Mouse (Mus musculus) stomach, embryonic 14.5 days (tissue): Measurements from ENCODE around the gene Cdk9. TPM values are rescaled to one million over a fixed set of nuclear protein-coding genes. Genes with fewer than 3 reads are reported as not detected.

Source experiments
- ATAC-seq: fragments of 200-750 bp; cut with Nextera tagmentation; 2 replicates; pipeline ENCODE4 v1.8.0; 2017; ENCODE audit warnings: low read depth, moderate TSS enrichment; ENCODE audit not compliant: insufficient number of reproducible peaks, insufficient read depth, low FRiP score
- H3K27ac ChIP-seq: fragments of 300-500 bp; sonication (generic); 2 replicates; pipeline ENCODE4 v1.5.1; 2014; ENCODE audit warnings: mild to moderate bottlenecking, low read length, moderate library complexity, mixed read lengths
- H3K27me3 ChIP-seq: fragments of 300-500 bp; sonication (generic); 2 replicates; pipeline ENCODE4 v1.6.1; 2014; ENCODE audit warnings: low read length, control low read depth, mixed read lengths; ENCODE audit not compliant: control insufficient read depth, insufficient read depth
- H3K36me3 ChIP-seq: fragments of 300-500 bp; sonication (generic); 2 replicates; pipeline ENCODE4 v1.6.1; 2014; ENCODE audit warnings: mild to moderate bottlenecking, control low read depth, low read length, moderate library complexity, mixed read lengths; ENCODE audit not compliant: control insufficient read depth, insufficient read depth
- H3K4me1 ChIP-seq: fragments of 300-500 bp; sonication (generic); 2 replicates; pipeline ENCODE4 v1.6.1; 2014; ENCODE audit warnings: low read length, control low read depth, mixed read lengths; ENCODE audit not compliant: control insufficient read depth, insufficient read depth
- H3K4me2 ChIP-seq: fragments of 300-500 bp; sonication (generic); replicated peaks from 2 replicates; pipeline ENCODE4 v1.6.1; 2014; ENCODE audit warnings: low read depth, low read length, control low read depth
- H3K4me3 ChIP-seq: fragments of 300-500 bp; sonication (generic); 2 replicates; pipeline ENCODE4 v1.5.1; 2014; ENCODE audit warnings: low read depth, low read length, control low read depth
- H3K9ac ChIP-seq: fragments of 300-500 bp; sonication (generic); replicated peaks from 2 replicates; pipeline ENCODE4 v1.6.1; 2014; ENCODE audit warnings: low read depth, mild to moderate bottlenecking, control low read depth, low read length, moderate library complexity, mixed read lengths
- H3K9me3 ChIP-seq: fragments of 300-500 bp; sonication (generic); 2 replicates; pipeline ENCODE4 v1.6.1; 2016; ENCODE audit warnings: low read depth, low read length, control low read depth; ENCODE audit not compliant: control insufficient read depth
- WGBS: fragments of 180-500 bp; shearing (Covaris S2); extraction: QIAGEN DNeasy Blood & Tissue Kit; methylation state at CpG from one replicate; pipeline ENCODE4 v1.1.7; 2014; 5-methylcytosine and 5-hydroxymethylcytosine counted together
- polyA plus RNA-seq: library from polyadenylated mRNA; unstranded; fragments of >200 nt; fragmentation: Nextera tagmentation; extraction: Ambion mirVana; gene quantifications from 2 replicates; pipeline ENCODE4 v1.2.1, GENCODE M21; 2014

The Cdk9 gene
- polyA plus RNA-seq, 1 experiment from 2014 or later: 78.6 TPM

DNA sequence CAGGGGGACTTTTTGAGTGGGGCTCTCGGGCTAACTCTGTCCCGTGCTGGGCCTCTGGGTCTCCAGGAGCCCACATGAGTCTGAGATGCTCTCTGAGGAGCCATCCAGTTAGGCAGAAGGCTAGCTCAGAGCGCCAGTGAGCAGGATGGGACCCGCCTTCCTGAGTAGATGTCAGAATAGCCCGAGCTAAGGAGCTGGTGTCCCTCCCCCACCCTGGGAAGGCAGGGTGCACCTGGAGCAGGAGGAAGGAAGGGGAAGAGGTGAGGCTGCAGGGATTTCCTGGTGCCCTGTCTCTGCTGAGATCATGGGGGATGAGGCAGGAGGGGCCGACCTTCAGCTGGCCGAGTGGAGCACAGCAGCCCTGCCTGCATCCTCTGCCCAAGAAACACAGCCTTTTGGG, 15.6 kb upstream of the Cdk9 start:
- Histone ChIP-seq H3K9me3 (no peaks in the 10 kb centered on the region), H3K4me2 (peak overlapping the region; percentile 51), H3K9ac (peak overlapping the region; percentile 10; the same call in 1 of the 2 replicates), H3K36me3 (no peaks in the 10 kb centered on the region; the same call in 1 of the 2 replicates), H3K27me3 (no peaks in the 10 kb centered on the region), H3K27ac (peak overlapping the region; percentile 58; the same call in 1 of the 2 replicates), H3K4me3 (peak overlapping the region; percentile 29), H3K4me1 (peaks cover 26% of the 10 kb centered on the region)
- WGBS: 46% methylated on average over 7 of the region's 7 CpGs
- no peak for ATAC-seq

DNA sequence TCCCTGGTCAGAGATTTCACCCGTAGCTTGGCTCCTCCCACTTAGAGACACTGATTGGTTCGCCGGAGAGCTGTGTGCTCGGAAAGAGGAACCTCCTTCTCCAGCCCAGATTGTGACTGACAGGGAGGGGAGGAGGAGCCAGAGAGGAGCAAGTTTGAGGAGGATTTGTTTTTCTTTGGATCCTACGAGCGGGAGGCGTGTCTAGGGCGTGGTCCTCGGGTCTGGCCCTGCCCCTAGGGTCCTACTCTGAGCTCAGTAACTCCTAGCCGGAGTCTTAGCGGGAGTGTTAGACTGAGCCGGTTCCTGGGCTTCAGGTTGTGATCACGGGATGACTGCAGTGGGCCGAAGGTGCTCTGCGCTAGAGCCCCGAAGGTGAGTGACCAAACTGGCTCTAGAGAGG, 14.6 kb upstream of the Cdk9 start:
- no peaks in the 10 kb centered on the region; the same call in 1 of the 2 replicates for H3K36me3 ChIP-seq
- peak overlapping the region; percentile 28; the same call in 1 of the 2 replicates for H3K27ac ChIP-seq
- no peaks in the 10 kb centered on the region for H3K9me3 ChIP-seq
- 1% methylated on average over 16 of the region's 16 CpGs for WGBS
- H3K9ac ChIP-seq: 0 out of 2 replicates have a peak overlapping the region, but pooled peaks have one; percentile 11
- H3K4me3 ChIP-seq: peak overlapping the region; percentile 29
- peak overlapping the region; percentile 51 for H3K4me2 ChIP-seq
- peak; percentile 93 for ATAC-seq
- peaks cover 25% of the 10 kb centered on the region for H3K4me1 ChIP-seq
- H3K27me3 ChIP-seq: no peaks in the 10 kb centered on the region

DNA sequence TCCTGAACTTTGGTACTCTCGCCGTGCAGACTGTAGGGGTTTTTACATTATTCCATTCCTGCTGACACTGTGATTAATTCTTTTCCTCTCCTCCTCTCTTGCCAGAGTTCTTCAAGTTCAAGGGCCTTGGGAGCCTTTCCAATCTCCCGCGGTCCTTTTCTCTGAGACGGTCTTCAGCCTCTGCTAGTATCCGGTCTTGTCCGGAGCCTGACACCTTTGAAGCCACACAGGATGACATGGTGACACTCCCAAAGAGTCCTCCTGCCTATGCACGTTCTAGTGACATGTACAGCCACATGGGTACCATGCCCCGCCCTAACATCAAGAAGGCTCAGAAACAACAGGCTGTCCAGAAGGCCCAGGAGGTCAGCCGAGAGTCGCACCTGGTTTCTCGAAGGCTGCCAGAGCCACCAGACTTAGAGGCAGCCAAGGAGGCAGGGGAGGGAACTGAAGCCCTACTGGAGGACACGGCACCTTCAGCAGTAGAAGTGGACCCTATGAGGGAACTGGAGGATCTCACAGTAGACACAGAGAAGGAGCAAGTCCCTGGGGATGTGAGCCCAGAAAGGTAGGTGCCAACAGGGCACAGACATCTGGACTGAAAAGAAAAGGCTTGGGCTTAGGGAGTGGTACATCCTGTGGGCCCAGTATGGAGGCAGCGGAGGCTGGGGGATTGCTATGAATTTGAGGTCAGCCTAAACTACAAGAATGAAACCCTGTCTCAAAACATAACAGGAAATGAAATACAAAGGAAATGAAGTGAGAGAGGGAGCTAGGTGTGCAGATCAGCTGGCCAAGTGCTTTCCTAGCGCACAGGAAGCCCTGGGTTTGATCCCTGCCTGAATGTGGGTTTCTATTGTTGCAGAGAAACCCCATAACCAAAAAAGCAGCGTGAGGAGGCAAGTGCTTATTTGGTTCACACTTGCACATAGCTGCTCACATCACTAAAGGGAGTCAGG, 12.2 kb upstream of the Cdk9 start:
- Histone ChIP-seq H3K4me1 (peaks cover 27% of the 10 kb centered on the region), H3K4me3 (no peak overlapping the region), H3K27me3 (no peaks in the 10 kb centered on the region), H3K36me3 (no peaks in the 10 kb centered on the region; the same call in 1 of the 2 replicates), H3K9ac (no peak overlapping the region), H3K9me3 (no peaks in the 10 kb centered on the region), H3K4me2 (no peak overlapping the region), H3K27ac (peak overlapping the region; percentile 27; the same call in 1 of the 2 replicates)
- no peak for ATAC-seq
- WGBS: 74% methylated on average over 16 of the region's 16 CpGs

DNA sequence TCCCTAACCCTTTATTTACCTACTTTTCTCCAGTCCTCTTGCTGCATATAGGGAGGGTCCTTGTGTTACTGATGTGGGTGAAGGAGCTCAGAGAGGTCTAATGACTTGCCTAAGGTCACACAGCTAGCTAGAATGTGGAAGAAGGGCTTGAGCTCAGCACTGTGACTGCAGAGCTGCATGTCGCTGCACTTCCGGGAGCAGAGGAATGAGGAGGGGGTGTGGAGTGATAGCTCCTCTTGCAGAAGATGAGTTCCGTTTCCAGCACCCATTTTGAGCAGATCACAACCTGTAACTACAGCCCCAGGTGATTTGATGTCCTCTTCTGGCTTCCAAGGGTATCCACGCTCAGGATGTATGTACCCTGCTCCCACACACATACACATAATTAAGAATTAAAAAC, 11.3 kb upstream of the Cdk9 start:
- no peaks in the 10 kb centered on the region for H3K9me3 ChIP-seq
- H3K4me1 ChIP-seq: peaks cover 26% of the 10 kb centered on the region
- WGBS: 74% methylated on average over 4 of the region's 4 CpGs
- ATAC-seq: no peak
- H3K27me3 ChIP-seq: no peaks in the 10 kb centered on the region
- H3K4me3 ChIP-seq: no peak overlapping the region
- no peak overlapping the region for H3K27ac ChIP-seq
- H3K36me3 ChIP-seq: no peaks in the 10 kb centered on the region; the same call in 1 of the 2 replicates
- no peak overlapping the region for H3K9ac ChIP-seq
- no peak overlapping the region for H3K4me2 ChIP-seq

DNA sequence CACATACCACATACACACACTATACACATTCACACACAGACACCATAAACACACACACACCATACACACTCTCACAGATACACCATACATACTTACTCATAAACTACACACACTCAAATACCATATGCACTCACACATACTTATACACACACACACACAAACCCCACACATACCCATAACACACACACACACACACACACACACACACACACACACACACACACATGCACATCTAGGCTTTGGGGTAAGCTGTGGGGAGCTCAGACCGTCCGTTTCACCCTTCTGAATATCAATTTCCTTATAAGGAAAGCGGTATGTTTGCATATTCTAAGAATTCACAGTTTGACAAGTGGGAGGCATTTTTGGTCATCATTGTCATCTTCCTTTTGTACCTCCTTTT, 9.7 kb upstream of the Cdk9 start:
- Histone ChIP-seq H3K36me3 (no peaks in the 10 kb centered on the region; the same call in 1 of the 2 replicates), H3K9me3 (no peaks in the 10 kb centered on the region), H3K27me3 (no peaks in the 10 kb centered on the region), H3K4me1 (peaks cover 22% of the 10 kb centered on the region), H3K9ac (no peak overlapping the region), H3K4me3 (0 out of 2 replicates have a peak overlapping the region, but pooled peaks have one; percentile 19), H3K4me2 (peak overlapping the region; percentile 29; the same call in 1 of the 2 replicates), H3K27ac (no peak overlapping the region)
- 47% methylated on average over 3 of the region's 3 CpGs for WGBS
- no peak for ATAC-seq

DNA sequence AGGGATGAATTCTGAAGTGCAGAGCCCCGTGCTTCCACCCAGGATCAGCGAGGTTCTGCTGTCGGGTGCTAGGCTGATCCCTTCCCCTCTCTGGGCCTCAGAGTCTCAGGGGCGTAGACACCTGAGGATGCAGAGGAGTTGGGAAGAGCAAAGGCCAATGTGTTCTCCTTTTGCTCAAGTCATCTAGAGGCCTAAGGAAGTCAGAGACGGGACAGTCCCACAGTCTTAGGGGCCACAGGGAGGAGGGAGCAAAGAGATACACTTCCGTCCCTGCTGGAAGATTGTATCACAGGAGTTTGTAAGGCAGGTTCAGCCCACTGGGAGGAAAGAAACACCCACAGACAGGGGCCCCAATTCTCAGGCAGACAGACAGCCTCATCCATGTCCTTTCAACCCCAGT, 9.2 kb upstream of the Cdk9 start:
- Histone ChIP-seq H3K27me3 (no peaks in the 10 kb centered on the region), H3K4me3 (peak overlapping the region; percentile 19), H3K4me2 (peak overlapping the region; percentile 29), H3K27ac (no peak overlapping the region), H3K36me3 (no peaks in the 10 kb centered on the region; the same call in 1 of the 2 replicates), H3K4me1 (peaks cover 22% of the 10 kb centered on the region), H3K9ac (no peak overlapping the region), H3K9me3 (no peaks in the 10 kb centered on the region)
- WGBS: 33% methylated on average over 6 of the region's 6 CpGs
- no peak for ATAC-seq

DNA sequence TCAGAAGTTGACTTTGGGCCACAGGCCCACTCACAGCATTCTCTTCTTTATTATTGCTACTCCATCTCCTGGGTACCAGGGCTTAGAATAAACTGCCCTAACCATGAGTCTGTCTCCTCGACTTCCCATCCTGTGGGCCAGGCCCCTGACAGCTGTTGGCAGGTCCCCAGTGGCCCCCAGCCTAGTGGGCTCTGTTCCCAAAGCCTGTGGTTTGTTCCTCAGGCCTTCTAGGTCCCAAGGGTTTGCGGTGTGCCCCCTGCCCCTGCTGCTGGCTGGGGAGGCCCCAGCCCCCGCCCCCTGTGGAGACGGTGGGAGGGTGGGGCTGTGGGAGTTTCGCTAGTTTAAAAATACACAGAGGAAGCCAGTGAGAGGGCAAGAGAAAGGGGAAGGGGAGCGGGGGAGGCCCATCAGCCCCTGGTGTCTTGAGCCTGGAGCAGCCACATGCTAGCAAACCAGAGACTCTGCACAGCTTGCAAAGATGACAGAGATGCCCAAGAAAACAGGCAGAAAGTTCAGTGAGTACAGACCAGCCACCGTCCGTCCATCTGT, 7.9 kb upstream of the Cdk9 start, which contains the start of gene Sh2d3c:
Gene Sh2d3c, plus strand, starts transcription at position 375 of the 549 bp plus-strand sequence.
- H3K9me3 ChIP-seq: no peaks in the 10 kb centered on the region
- peak within 1 kb of the TSS; percentile 40; the same call in 1 of the 2 replicates for H3K9ac ChIP-seq
- no peaks in the 10 kb centered on the region; the same call in 1 of the 2 replicates for H3K36me3 ChIP-seq
- peaks cover 22% of the 10 kb centered on the region for H3K4me1 ChIP-seq
- H3K4me3 ChIP-seq: peak within 1 kb of the TSS; percentile 19
- peak within 1 kb of the TSS; percentile 29 for H3K4me2 ChIP-seq
- WGBS: 14% methylated on average over 8 of the region's 8 CpGs
- ATAC-seq: peak; percentile 44; the same call in 1 of the 2 replicates
- peak within 1 kb of the TSS; percentile 69; the same call in 1 of the 2 replicates for H3K27ac ChIP-seq
- H3K27me3 ChIP-seq: no peaks in the 10 kb centered on the region

DNA sequence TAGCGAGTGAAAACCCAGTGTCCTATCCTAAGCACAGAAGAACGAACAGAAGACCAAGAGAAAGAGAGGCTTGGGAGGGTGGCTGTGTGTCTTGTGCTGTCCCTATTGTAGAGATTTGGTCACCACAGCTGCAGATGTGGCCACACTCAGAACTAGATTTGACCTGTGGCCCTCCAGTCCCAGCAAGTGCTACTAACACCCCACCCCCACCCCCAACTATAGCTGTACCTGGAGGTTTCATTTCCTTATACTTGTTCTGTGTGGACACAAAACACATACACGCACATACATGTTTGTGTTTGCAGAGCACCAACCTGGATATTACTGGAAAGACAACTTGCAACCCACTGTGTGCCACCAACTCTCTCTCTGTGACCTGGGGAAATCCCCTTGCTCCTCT, 7.2 kb upstream of the Cdk9 start:
- ATAC-seq: no peak
- peaks cover 22% of the 10 kb centered on the region for H3K4me1 ChIP-seq
- no peaks in the 10 kb centered on the region; the same call in 1 of the 2 replicates for H3K36me3 ChIP-seq
- H3K27me3 ChIP-seq: no peaks in the 10 kb centered on the region
- 89% methylated on average over 3 of the region's 3 CpGs for WGBS
- no peak overlapping the region for H3K4me3 ChIP-seq
- H3K9ac ChIP-seq: no peak overlapping the region
- no peak overlapping the region for H3K4me2 ChIP-seq
- no peaks in the 10 kb centered on the region for H3K9me3 ChIP-seq
- H3K27ac ChIP-seq: no peak overlapping the region
